Mouse (Mus musculus) liver, embryonic 14.5 days (tissue): ENCODE data around the gene Krt78. TPM values are rescaled to one million over a fixed set of nuclear protein-coding genes. Genes with fewer than 3 reads are reported as not detected.

ENCODE experiments used
- ATAC-seq: fragments of 200-750 bp; cut with Nextera tagmentation; 2 replicates; pipeline ENCODE4 v1.8.0; 2017; ENCODE audit warnings: moderate number of reproducible peaks, mild to moderate bottlenecking, moderate library complexity; ENCODE audit not compliant: insufficient read depth
- DNase-seq, 3 experiments: peaks; one replicate each; pipeline ENCODE4 v3.0.0-alpha.2; 2012 to 2013; ENCODE audit warnings: low read depth in 3 of 3, low spot score in 3 of 3
- H3K27ac ChIP-seq: fragments of 300-500 bp; sonication (generic); 2 replicates; pipeline ENCODE4 v1.5.1; 2014; ENCODE audit warnings: moderate library complexity, mild to moderate bottlenecking, control low read depth, inconsistent platforms
- H3K27me3 ChIP-seq: fragments of 300-500 bp; sonication (generic); 2 replicates; pipeline ENCODE4 v1.6.1; 2014; ENCODE audit warnings: mild to moderate bottlenecking, low read length, moderate library complexity; ENCODE audit not compliant: control insufficient read depth, insufficient read depth
- H3K36me3 ChIP-seq: fragments of 300-500 bp; sonication (generic); replicated peaks from 2 replicates; pipeline ENCODE4 v1.6.1; 2014; ENCODE audit warnings: low read depth; ENCODE audit not compliant: control insufficient read depth, insufficient read depth
- H3K4me1 ChIP-seq, 2 experiments: fragments of 200-500 bp in 1 of 2; fragments of 300-500 bp in 1 of 2; sonication (generic) in 1 of 2; replicated peaks; 2 replicates each; pipeline ENCODE4 v1.6.1; 2012 to 2014; ENCODE audit warnings: antibody characterized with exemption in 1 of 2, inconsistent platforms in 1 of 2, low read length in 1 of 2; ENCODE audit not compliant: control insufficient read depth in 2 of 2, insufficient read depth in 2 of 2
- H3K4me2 ChIP-seq: fragments of 300-500 bp; sonication (generic); 2 replicates; pipeline ENCODE4 v1.6.1; 2014; ENCODE audit warnings: low read depth, mild to moderate bottlenecking, control low read depth, moderate library complexity
- H3K4me3 ChIP-seq, 2 experiments: fragments of 200-500 bp in 1 of 2; fragments of 300-500 bp in 1 of 2; sonication (generic) in 1 of 2; 2 replicates each; pipeline ENCODE4 v1.5.1; 2012 to 2014; ENCODE audit warnings: low read depth in 2 of 2, low read length in 2 of 2, mild to moderate bottlenecking in 2 of 2, control low read depth in 1 of 2, inconsistent platforms in 1 of 2, moderate library complexity in 1 of 2; ENCODE audit not compliant: insufficient read depth in 1 of 2
- H3K9ac ChIP-seq: fragments of 300-500 bp; sonication (generic); replicated peaks from 2 replicates; pipeline ENCODE4 v1.6.1; 2014; ENCODE audit warnings: mild to moderate bottlenecking, control low read depth, moderate library complexity
- H3K9me3 ChIP-seq: fragments of 300-500 bp; sonication (generic); 2 replicates; pipeline ENCODE4 v1.6.1; 2016; ENCODE audit warnings: low read length, mixed read lengths; ENCODE audit not compliant: control insufficient read depth
- CTCF ChIP-seq: IDR thresholded peaks from 2 replicates; pipeline ENCODE4 v1.5.1; 2016; ENCODE audit warnings: antibody characterized with exemption, low read depth, control low read depth
- EP300 ChIP-seq: IDR thresholded peaks from 2 replicates; pipeline ENCODE4 v1.6.1; 2016; ENCODE audit warnings: antibody characterized with exemption, low read depth
- WGBS: fragments of 180-500 bp; shearing (Covaris S2); extraction: QIAGEN DNeasy Blood & Tissue Kit; methylation state at CpG from one replicate; pipeline ENCODE4 v1.1.7; 2014; ENCODE audit not compliant: insufficient replicate concordance; 5-methylcytosine and 5-hydroxymethylcytosine counted together
- polyA plus RNA-seq, 2 experiments: library from polyadenylated mRNA; depleted of rRNA in 1 of 2; stranded (reverse) in 1 of 2; unstranded in 1 of 2; fragments of >200 nt; fragmentation: Nextera tagmentation in 1 of 2; extraction: Ambion mirVana in 1 of 2; gene quantifications; 2 replicates each; pipeline versions ENCODE4 v1.2.1 to v1.2.3; 2012 to 2014

Gene Krt78
- polyA plus RNA-seq, 2 experiments = not detected

DNA sequence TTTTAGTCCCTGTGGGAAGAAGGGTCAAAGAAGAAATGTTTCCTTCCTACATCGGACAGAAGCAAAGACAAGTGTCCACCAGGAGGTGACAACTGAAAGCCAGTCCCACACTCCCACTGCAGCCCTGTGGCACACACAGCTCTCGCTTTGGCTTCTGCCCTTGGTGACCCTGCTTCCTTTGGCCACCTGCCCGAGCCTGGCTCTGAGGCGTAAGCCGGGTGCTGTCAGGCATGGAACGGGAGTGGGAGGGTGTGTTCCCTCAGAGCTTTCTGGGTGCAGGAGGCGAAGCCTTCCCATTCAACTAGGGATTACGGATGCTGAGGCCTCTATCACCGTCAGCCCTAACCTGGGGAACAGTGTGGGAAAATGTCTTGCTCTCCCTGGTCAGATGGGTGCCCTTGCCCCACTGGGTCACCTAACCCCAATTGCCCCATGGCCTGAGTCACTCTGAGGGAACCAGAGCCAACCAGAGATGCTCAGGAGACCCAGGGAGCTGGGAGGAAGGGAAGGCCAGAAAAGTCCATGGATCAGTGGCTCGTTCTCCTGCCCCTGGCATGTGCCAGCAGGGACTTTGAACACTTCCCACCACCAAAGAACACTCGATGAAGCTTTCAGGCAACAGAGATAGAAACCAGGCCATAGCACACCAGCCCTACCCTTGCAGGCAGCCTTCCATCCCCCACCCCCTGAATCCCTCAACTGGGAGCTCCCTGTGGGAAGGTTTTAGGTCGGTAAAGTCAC, 26.6 kb downstream of the Krt78 start:
- Histone ChIP-seq H3K27me3 (peaks cover 14% of the 10 kb centered on the region), H3K4me2 (no peak overlapping the region), H3K4me3 (no peak overlapping the region), H3K9ac (no peak overlapping the region), H3K36me3 (no peaks in the 10 kb centered on the region), H3K4me1 (peaks cover 0 to 14% of the 10 kb centered on the region in 2 experiments; a peak in 1 of 4 replicates), H3K27ac (no peak overlapping the region), H3K9me3 (no peaks in the 10 kb centered on the region)
- ATAC-seq = no peak
- 50% methylated on average over 12 of the region's 12 CpGs for WGBS
- no peak for DNase-seq
- TF ChIP-seq CTCF (no peak), EP300 (no peak)

DNA sequence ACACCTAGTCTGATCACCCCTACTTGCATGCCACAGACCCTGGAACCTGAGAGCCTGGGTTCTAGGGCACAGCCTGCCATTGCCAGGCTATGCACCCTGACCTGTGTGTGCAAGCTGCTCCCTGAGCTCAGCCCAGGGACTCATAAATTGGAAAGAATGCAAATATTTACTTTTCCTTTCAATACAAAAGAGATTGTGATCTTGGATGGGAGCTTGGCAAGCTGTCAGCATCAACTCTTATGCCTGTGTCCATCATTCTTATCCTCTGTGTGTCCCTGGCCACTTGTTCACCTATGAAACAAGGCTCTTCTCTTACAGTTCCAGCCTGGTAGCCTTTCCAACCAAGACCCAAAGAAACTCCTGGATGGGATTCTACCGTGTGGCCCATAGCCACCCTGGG, 29.0 kb downstream of the Krt78 start:
- H3K36me3 ChIP-seq = no peaks in the 10 kb centered on the region
- no peak for ATAC-seq

DNA sequence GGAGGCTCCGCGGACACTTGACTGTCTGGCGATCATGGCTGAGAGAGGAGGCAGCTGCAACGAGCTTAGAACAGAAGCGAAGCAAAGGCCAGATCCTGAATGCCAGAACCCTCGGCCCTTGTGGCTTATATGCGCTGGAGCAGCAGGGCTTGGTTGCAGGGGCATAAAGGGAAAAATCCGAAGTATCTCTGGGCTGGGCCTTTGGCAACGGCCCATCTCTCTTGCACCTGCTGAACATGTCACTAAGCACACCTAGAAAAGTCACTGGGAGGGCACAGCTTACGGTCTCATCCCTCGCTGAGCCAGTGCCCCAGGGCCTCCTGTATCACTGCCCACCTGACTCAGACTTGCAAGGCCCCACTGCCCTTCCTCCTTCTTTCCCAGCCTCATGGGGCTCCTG, 29.5 kb downstream of the Krt78 start, which contains the start of gene Krt4:
Krt4 (minus strand) TSS at position 101 of the 400 bp plus-strand sequence.
- H3K36me3 ChIP-seq = no peaks in the 10 kb centered on the region
- H3K27ac ChIP-seq = no peak within 1 kb of the TSS
- H3K9ac ChIP-seq = no peak within 1 kb of the TSS
- DNase-seq = no peak
- peaks cover 0 to 12% of the 10 kb centered on the region in 2 experiments; a peak in 1 of 4 replicates for H3K4me1 ChIP-seq
- no peaks in the 10 kb centered on the region for H3K9me3 ChIP-seq
- H3K27me3 ChIP-seq = peaks cover 3% of the 10 kb centered on the region; the same call in 1 of the 2 replicates
- no peak for ATAC-seq
- H3K4me2 ChIP-seq = no peak within 1 kb of the TSS
- WGBS = 53% methylated on average over 11 of the region's 11 CpGs
- no peak for TF ChIP-seq CTCF
- TF ChIP-seq EP300 = no peak
- no peak within 1 kb of the TSS for H3K4me3 ChIP-seq

More for the DNA sequence above, 29.0 kb downstream of the Krt78 start:
- TF ChIP-seq CTCF (no peak), EP300 (no peak)
- Histone ChIP-seq H3K4me1 (peaks cover 0 to 15% of the 10 kb centered on the region in 2 experiments; a peak in 1 of 4 replicates), H3K4me3 (no peak overlapping the region), H3K27me3 (peaks cover 7% of the 10 kb centered on the region), H3K9ac (no peak overlapping the region), H3K4me2 (no peak overlapping the region), H3K9me3 (no peaks in the 10 kb centered on the region), H3K27ac (no peak overlapping the region)
- DNase-seq = no peak
- 59% methylated on average over 1 of the region's 1 CpGs for WGBS

DNA sequence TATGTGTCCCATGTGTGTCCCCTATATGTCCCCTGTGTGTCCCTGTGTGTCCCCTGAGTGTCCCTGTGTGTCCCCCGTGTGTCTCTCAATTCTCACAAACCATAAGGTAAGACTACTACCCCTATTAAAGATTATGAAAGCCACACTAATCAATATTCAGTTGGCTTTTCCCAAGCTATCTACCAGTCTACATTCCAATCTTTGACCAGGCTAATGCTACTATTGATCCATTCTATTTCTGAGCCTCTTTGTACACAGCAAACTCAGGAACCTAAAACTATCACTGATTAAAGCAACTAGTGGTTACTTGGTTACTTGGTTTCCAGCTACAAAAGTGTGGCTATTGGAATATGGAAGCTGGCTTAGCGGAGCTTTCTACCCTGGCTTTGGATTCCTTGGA, 31.8 kb downstream of the Krt78 start:
- Histone ChIP-seq H3K27ac (no peak overlapping the region), H3K36me3 (no peaks in the 10 kb centered on the region), H3K9ac (no peak overlapping the region), H3K4me2 (no peak overlapping the region), H3K9me3 (no peaks in the 10 kb centered on the region), H3K4me1 (peaks cover 0 to 7% of the 10 kb centered on the region in 2 experiments; a peak in 1 of 4 replicates), H3K27me3 (no peaks in the 10 kb centered on the region), H3K4me3 (no peak overlapping the region)
- 49% methylated on average over 2 of the region's 2 CpGs for WGBS
- no peak for DNase-seq
- ATAC-seq = no peak
- no peak for TF ChIP-seq CTCF
- no peak for TF ChIP-seq EP300

DNA sequence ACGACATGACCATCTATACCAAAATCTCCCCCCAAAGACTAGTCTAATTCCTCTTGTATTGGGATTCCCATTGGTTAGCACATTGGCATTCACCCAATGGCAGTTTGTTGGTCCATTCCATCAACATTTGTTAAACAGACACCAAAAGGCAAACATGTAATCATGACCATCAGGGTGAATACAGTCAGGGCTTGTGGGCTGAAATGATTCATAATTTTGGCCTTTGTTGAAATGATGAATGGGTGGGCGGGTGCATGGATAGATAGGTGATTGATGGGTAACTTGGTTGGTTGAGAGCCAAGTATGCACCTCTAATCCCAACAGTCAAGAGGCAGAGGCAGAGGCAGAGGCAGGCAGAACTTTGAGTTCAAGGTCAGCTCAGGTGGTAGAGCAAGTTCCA, 38.0 kb downstream of the Krt78 start:
- no peaks in the 10 kb centered on the region for H3K27me3 ChIP-seq
- ATAC-seq = no peak
- H3K27ac ChIP-seq = no peak overlapping the region
- TF ChIP-seq EP300 (no peak), CTCF (no peak)
- DNase-seq = no peak
- H3K4me2 ChIP-seq = no peak overlapping the region
- no peak overlapping the region for H3K9ac ChIP-seq
- H3K4me3 ChIP-seq = no peak overlapping the region
- no peaks in the 10 kb centered on the region for H3K36me3 ChIP-seq
- no peaks in the 10 kb centered on the region for H3K4me1 ChIP-seq
- 38% methylated on average over 2 of the region's 2 CpGs for whole genome bisulfite sequencing
- no peaks in the 10 kb centered on the region for H3K9me3 ChIP-seq
